Mouse (Mus musculus): ENCODE data around the gene Lsm3. TPM values are rescaled to one million over a fixed set of nuclear protein-coding genes. Genes with fewer than 3 reads are reported as not detected.

The Lsm3 gene
- polyA plus RNA-seq, 1 experiment from 2014 or later: 139 TPM

DNA sequence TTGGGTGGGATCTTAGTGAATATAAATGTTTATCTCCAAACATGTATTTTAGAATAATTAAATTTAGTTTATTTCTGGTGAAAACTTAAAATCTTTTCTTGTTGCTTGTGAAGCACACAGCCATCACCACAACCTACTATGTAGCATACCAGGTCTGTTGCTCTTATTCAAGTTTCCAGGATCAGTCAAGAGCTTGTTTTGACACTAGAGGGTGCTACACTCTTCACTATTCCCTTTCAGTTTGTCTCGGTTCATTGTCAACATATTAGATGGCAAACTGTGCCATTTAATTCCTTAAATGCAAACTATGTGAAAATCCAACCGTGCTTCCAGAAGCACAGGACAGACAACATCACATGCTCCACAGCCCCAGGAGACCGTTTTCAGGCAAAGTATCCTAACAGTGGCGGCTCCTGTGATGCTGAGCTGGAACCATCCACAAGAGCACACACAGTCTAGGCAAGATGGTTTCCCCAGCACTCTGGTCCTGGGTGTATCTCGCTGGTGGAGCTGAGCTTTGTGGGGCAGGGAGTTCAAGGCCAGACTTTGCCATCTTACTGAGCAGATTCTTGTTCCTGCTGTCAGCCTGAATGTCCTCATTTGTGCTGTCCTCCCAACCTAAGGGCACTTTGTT is 11.6 kb downstream of the Lsm3 start:
- no peak overlapping the region for H3K4me2 ChIP-seq (ENCODE audit: low read length)
- H3K27ac ChIP-seq (ENCODE audit: low read depth, low read length): no peak overlapping the region
- H3K36me3 ChIP-seq (ENCODE audit: control insufficient read depth, insufficient read depth, low read length): peaks cover 8% of the 10 kb centered on the region; the same call in 1 of the 2 replicates
- H3K4me1 ChIP-seq (ENCODE audit: control insufficient read depth, insufficient read depth, low read depth, low read length): no peaks in the 10 kb centered on the region
- peak; percentile 85 for ATAC-seq
- no peaks in the 10 kb centered on the region for H3K9me3 ChIP-seq (ENCODE audit: control insufficient read depth, low read length)
- H3K4me3 ChIP-seq (ENCODE audit: low read length): no peak overlapping the region
- 40% methylated on average over 5 of the region's 5 CpGs for WGBS
- no peak overlapping the region for H3K9ac ChIP-seq (ENCODE audit: low read depth, low read length)
- H3K27me3 ChIP-seq (replicated peaks; ENCODE audit: control insufficient read depth, insufficient read depth, low read length): no peaks in the 10 kb centered on the region

GRCm38 (mm10) chr6:91528265-91528664 is 12.5 kb downstream of the Lsm3 start:
- no peaks in the 10 kb centered on the region for H3K4me1 ChIP-seq (ENCODE audit: control insufficient read depth, insufficient read depth, low read depth, low read length)
- H3K27ac ChIP-seq (ENCODE audit: low read depth, low read length): no peak overlapping the region
- no peak overlapping the region for H3K9ac ChIP-seq (ENCODE audit: low read depth, low read length)
- H3K9me3 ChIP-seq (ENCODE audit: control insufficient read depth, low read length): no peaks in the 10 kb centered on the region
- no peak overlapping the region for H3K4me3 ChIP-seq (ENCODE audit: low read length)
- no peaks in the 10 kb centered on the region for H3K27me3 ChIP-seq (replicated peaks; ENCODE audit: control insufficient read depth, insufficient read depth, low read length)
- 94% methylated on average over 7 of the region's 7 CpGs for WGBS
- H3K4me2 ChIP-seq (ENCODE audit: low read length): no peak overlapping the region
- ATAC-seq: no peak
- H3K36me3 ChIP-seq (ENCODE audit: control insufficient read depth, insufficient read depth, low read length): peaks cover 2% of the 10 kb centered on the region; the same call in 1 of the 2 replicates

DNA sequence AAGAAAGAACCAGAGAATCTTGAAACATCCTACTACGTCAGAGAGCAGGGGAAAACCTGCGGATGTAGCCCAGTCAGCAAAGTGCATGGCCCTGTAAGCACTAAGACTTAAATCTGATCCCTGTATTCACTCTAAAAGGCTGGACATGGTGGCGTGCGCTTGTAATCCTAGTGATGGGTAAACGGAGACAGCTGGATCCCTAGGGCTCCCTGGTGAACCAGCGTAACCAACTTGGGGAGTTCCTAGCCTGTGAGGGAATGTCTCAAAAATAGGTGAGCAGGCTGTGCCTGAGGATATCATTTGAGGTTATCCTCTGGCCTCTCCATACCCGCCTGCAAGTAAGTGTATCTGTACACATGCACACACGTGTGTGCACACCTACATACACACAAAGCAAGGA is 14.9 kb downstream of the Lsm3 start:
- ATAC-seq: no peak
- Histone ChIP-seq H3K4me2 (ENCODE audit: low read length) (no peak overlapping the region), H3K36me3 (ENCODE audit: control insufficient read depth, insufficient read depth, low read length) (no peaks in the 10 kb centered on the region; the same call in 1 of the 2 replicates), H3K27me3 (replicated peaks; ENCODE audit: control insufficient read depth, insufficient read depth, low read length) (no peaks in the 10 kb centered on the region), H3K9me3 (ENCODE audit: control insufficient read depth, low read length) (no peaks in the 10 kb centered on the region), H3K27ac (ENCODE audit: low read depth, low read length) (no peak overlapping the region), H3K9ac (ENCODE audit: low read depth, low read length) (no peak overlapping the region), H3K4me3 (ENCODE audit: low read length) (no peak overlapping the region), H3K4me1 (ENCODE audit: control insufficient read depth, insufficient read depth, low read depth, low read length) (no peaks in the 10 kb centered on the region)
- 93% methylated on average over 8 of the region's 8 CpGs for WGBS

- Histone ChIP-seq H3K4me2 (ENCODE audit: low read length) (no peak overlapping the region), H3K27me3 (replicated peaks; ENCODE audit: control insufficient read depth, insufficient read depth, low read length) (no peaks in the 10 kb centered on the region), H3K9ac (ENCODE audit: low read depth, low read length) (no peak overlapping the region), H3K36me3 (ENCODE audit: control insufficient read depth, insufficient read depth, low read length) (no peaks in the 10 kb centered on the region), H3K4me3 (ENCODE audit: low read length) (no peak overlapping the region), H3K9me3 (ENCODE audit: control insufficient read depth, low read length) (no peaks in the 10 kb centered on the region), H3K4me1 (ENCODE audit: control insufficient read depth, insufficient read depth, low read depth, low read length) (no peaks in the 10 kb centered on the region), H3K27ac (ENCODE audit: low read depth, low read length) (no peak overlapping the region)
- ATAC-seq: no peak
- 87% methylated on average over 6 of the region's 6 CpGs for WGBS
Observed at GRCm38 (mm10) chr6:91531276-91531675, 15.5 kb downstream of the Lsm3 start.

GRCm38 (mm10) chr6:91532661-91533060 is 16.9 kb downstream of the Lsm3 start:
- whole genome bisulfite sequencing: 73% methylated on average over 6 of the region's 6 CpGs
- H3K27ac ChIP-seq (ENCODE audit: low read depth, low read length): no peak overlapping the region
- H3K4me3 ChIP-seq (ENCODE audit: low read length): no peak overlapping the region
- H3K36me3 ChIP-seq (ENCODE audit: control insufficient read depth, insufficient read depth, low read length): no peaks in the 10 kb centered on the region
- H3K9me3 ChIP-seq (ENCODE audit: control insufficient read depth, low read length): no peaks in the 10 kb centered on the region
- ATAC-seq: no peak
- no peak overlapping the region for H3K4me2 ChIP-seq (ENCODE audit: low read length)
- H3K4me1 ChIP-seq (ENCODE audit: control insufficient read depth, insufficient read depth, low read depth, low read length): no peaks in the 10 kb centered on the region
- H3K27me3 ChIP-seq (replicated peaks; ENCODE audit: control insufficient read depth, insufficient read depth, low read length): no peaks in the 10 kb centered on the region
- no peak overlapping the region for H3K9ac ChIP-seq (ENCODE audit: low read depth, low read length)

- Histone ChIP-seq H3K9ac (ENCODE audit: low read depth, low read length) (no peak overlapping the region), H3K4me1 (ENCODE audit: control insufficient read depth, insufficient read depth, low read depth, low read length) (no peaks in the 10 kb centered on the region), H3K4me3 (ENCODE audit: low read length) (no peak overlapping the region), H3K27me3 (replicated peaks; ENCODE audit: control insufficient read depth, insufficient read depth, low read length) (no peaks in the 10 kb centered on the region), H3K9me3 (ENCODE audit: control insufficient read depth, low read length) (no peaks in the 10 kb centered on the region), H3K36me3 (ENCODE audit: control insufficient read depth, insufficient read depth, low read length) (no peaks in the 10 kb centered on the region), H3K4me2 (ENCODE audit: low read length) (no peak overlapping the region), H3K27ac (ENCODE audit: low read depth, low read length) (no peak overlapping the region)
- ATAC-seq: no peak
- WGBS: 56% methylated on average over 5 of the region's 5 CpGs
Observed at GRCm38 (mm10) chr6:91533359-91533758, 17.6 kb downstream of the Lsm3 start.

DNA sequence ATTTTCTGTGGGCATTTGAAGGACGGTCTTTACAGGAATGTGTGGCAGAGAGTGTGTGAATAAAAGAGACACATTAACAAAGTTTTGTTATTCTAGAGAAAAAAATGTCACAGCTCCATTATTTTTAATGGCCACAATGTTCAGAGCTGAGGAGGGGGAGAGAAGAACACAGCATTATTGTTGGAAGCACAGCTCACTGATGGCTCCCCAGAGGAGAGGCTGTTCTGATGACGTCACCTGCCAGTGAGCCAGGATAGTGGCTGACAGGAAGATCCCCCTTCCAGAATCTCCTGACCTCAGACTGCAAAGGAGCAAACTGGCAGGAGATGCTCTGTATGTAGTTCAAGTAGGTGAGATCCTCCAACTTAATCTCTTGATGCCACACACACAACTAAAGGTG is 18.0 kb downstream of the Lsm3 start:
- Histone ChIP-seq H3K9ac (ENCODE audit: low read depth, low read length) (no peak overlapping the region), H3K27ac (ENCODE audit: low read depth, low read length) (no peak overlapping the region), H3K9me3 (ENCODE audit: control insufficient read depth, low read length) (no peaks in the 10 kb centered on the region), H3K4me2 (ENCODE audit: low read length) (no peak overlapping the region), H3K36me3 (ENCODE audit: control insufficient read depth, insufficient read depth, low read length) (no peaks in the 10 kb centered on the region), H3K27me3 (replicated peaks; ENCODE audit: control insufficient read depth, insufficient read depth, low read length) (no peaks in the 10 kb centered on the region), H3K4me1 (ENCODE audit: control insufficient read depth, insufficient read depth, low read depth, low read length) (no peaks in the 10 kb centered on the region), H3K4me3 (ENCODE audit: low read length) (no peak overlapping the region)
- ATAC-seq: no peak
- WGBS: 31% methylated on average over 2 of the region's 2 CpGs

DNA sequence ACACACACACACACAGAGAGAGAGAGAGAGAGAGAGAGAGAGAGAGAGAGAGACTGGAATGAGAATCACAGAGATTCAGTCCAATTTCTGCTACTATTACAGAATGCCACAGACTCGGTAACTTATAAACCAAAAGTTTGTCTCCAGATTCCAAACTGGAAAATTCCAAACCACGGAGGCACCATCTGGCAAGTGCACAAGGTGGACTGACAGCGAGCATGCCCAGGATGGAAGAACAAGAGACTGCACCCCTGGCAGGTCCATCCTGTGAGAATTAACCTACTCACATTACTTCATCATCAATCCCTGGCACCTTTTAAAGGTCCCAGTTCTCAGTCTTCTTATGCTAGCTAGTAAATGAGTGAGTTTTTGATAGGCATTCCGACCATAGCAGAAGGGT is 18.5 kb downstream of the Lsm3 start:
- H3K27ac ChIP-seq (ENCODE audit: low read depth, low read length): no peak overlapping the region
- 80% methylated on average over 4 of the region's 4 CpGs for WGBS

GRCm38 (mm10) chr6:91535231-91535630 is 19.5 kb downstream of the Lsm3 start:
- no peaks in the 10 kb centered on the region for H3K36me3 ChIP-seq (ENCODE audit: control insufficient read depth, insufficient read depth, low read length)
- H3K9ac ChIP-seq (ENCODE audit: low read depth, low read length): no peak overlapping the region
- no peak overlapping the region for H3K27ac ChIP-seq (ENCODE audit: low read depth, low read length)
- H3K4me3 ChIP-seq (ENCODE audit: low read length): no peak overlapping the region
- 60% methylated on average over 3 of the region's 3 CpGs for WGBS
- no peaks in the 10 kb centered on the region for H3K4me1 ChIP-seq (ENCODE audit: control insufficient read depth, insufficient read depth, low read depth, low read length)
- no peak for ATAC-seq
- H3K27me3 ChIP-seq (replicated peaks; ENCODE audit: control insufficient read depth, insufficient read depth, low read length): no peaks in the 10 kb centered on the region
- no peaks in the 10 kb centered on the region for H3K9me3 ChIP-seq (ENCODE audit: control insufficient read depth, low read length)
- no peak overlapping the region for H3K4me2 ChIP-seq (ENCODE audit: low read length)

More for the DNA sequence above, 18.5 kb downstream of the Lsm3 start:
- Histone ChIP-seq H3K4me3 (ENCODE audit: low read length) (no peak overlapping the region), H3K36me3 (ENCODE audit: control insufficient read depth, insufficient read depth, low read length) (no peaks in the 10 kb centered on the region), H3K9ac (ENCODE audit: low read depth, low read length) (no peak overlapping the region), H3K27me3 (replicated peaks; ENCODE audit: control insufficient read depth, insufficient read depth, low read length) (no peaks in the 10 kb centered on the region), H3K4me2 (ENCODE audit: low read length) (no peak overlapping the region), H3K9me3 (ENCODE audit: control insufficient read depth, low read length) (no peaks in the 10 kb centered on the region), H3K4me1 (ENCODE audit: control insufficient read depth, insufficient read depth, low read depth, low read length) (no peaks in the 10 kb centered on the region)
- ATAC-seq: no peak
